Mouse (Mus musculus): ENCODE measurements around the gene Wtap. TPM values are rescaled to one million over a fixed set of nuclear protein-coding genes. Genes with fewer than 3 reads are reported as not detected.
"Not testable (repeated sequence)": the region's sequence is repeated elsewhere in the genome, so short reads cannot be mapped to it uniquely, and the experiment has no call there.

Gene Wtap
- 80.5 TPM for polyA plus RNA-seq (2021)

DNA sequence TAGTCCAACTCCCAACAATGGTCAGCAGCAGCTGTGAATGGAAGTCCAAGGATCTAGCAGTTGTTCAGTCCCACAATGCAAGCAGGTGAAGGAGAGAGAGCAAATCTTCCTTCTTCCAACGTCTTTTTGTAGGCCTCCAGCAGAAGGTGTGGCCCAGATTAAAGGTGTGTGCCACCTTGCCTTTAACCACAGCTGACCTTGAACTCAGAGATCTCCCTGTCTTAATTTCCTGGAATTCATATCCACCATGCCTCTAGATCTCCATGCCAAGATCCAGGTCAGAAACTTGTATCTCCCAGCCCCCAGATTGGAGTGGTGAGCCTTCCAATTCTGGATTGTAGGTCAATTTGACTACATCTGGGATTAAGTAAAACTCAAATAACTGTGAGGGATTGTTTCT, at the start of gene Wtap:
Gene Wtap (minus strand): TSS at position 101 of the 400 bp plus-strand sequence.
- TF ChIP-seq CTCF (IDR thresholded peaks at IDR 0.05), result no peak
- DNase-seq (ENCODE audit: low read depth, low spot score) (no peak), ATAC-seq (no peak)
- no peaks in the 10 kb centered on the region for H3K27me3 ChIP-seq
- ChIA-PET POLR2A (no interaction called here), CTCF (no interaction called here)
- in situ Hi-C loops (cut with MboI; ENCODE audit: low pct_unique_long_range_greater_than_20kb), result loop anchor here (5.0 kb wide), 1 partner anchor 117 kb away; the partner anchor contains the start of gene Mrgprh

DNA sequence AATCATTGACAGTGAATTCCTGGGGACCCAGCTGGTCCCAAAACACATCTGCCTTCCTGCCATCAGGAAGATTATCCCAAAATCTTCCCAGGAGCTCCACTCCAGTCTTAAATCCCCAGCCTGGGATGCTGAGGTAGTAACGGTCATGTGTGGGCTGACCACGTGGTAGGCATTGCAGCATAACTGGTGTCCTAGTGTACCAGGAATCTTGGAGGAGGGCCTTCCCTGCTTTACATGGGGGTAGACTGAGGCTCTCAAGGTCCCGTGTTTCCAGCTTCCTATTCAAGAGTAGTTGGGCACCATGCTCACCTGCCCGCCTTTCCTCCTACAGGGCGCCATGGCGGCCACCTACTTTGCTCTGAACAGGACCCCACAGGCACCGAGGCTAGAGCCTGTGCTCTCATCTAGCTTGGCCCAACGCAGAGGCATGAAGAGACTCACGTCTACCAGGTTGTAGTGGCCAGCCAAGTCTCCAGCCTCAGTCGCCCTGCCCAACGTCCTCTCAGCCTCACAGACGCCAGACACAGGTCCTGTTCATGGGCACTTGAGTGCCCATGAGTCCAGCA, 42.7 kb upstream of the Wtap start:
- POLR2A ChIA-PET; DNase-seq (ENCODE audit: low read depth, low spot score); CTCF ChIA-PET; ATAC-seq; in situ Hi-C loops (cut with MboI; ENCODE audit: low pct_unique_long_range_greater_than_20kb); H3K27me3 ChIP-seq: not testable (repeated sequence)

GRCm38 (mm10) chr17:13013316-13013715, 19.3 kb upstream of the Wtap start:
- ChIA-PET POLR2A (no interaction called here), CTCF (no interaction called here)
- TF ChIP-seq CTCF (IDR thresholded peaks at IDR 0.05), result no peak
- H3K27me3 ChIP-seq, result no peaks in the 10 kb centered on the region
- DNase-seq (ENCODE audit: low read depth, low spot score) (no peak), ATAC-seq (no peak)
- in situ Hi-C loops (cut with MboI; ENCODE audit: low pct_unique_long_range_greater_than_20kb), result no loop called here

DNA sequence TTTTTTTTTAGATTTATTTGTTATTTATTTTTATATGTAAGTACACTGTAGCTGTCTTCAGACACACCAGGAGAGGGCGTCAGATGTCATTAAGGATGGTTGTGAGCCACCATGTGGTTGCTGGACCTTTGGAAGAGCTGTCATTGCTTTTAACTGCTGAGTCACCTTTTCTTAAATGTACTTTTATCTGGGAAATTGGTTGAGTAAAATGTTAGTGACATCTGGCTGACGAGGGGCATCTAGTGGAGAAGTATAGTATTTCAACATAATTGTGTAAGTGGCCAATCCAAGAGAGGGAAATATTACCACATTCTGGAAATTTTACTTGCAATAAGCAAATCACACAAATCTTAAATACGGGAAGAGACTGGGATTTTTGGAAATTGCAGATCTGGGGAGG, 15.9 kb upstream of the Wtap start:
- in situ Hi-C loops (cut with MboI; ENCODE audit: low pct_unique_long_range_greater_than_20kb), result no loop called here
- ChIA-PET CTCF (interaction anchor here (1.4 kb wide), 1 partner anchor 24 kb away, joined by 3 read pairs; no protein-coding TSS in a partner anchor), POLR2A (interaction anchor here (0.6 kb wide), 1 partner anchor 49 kb away, joined by 4 read pairs; no protein-coding TSS in a partner anchor)
- no peak for DNase-seq (ENCODE audit: low read depth, low spot score)
- TF ChIP-seq CTCF (IDR thresholded peaks at IDR 0.05), result peak; percentile 77
- no peaks in the 10 kb centered on the region for H3K27me3 ChIP-seq
- ATAC-seq, result no peak

- DNase-seq (ENCODE audit: low read depth, low spot score), result no peak
- in situ Hi-C loops (cut with MboI; ENCODE audit: low pct_unique_long_range_greater_than_20kb), result no loop called here
- ChIA-PET POLR2A (interaction anchor here (0.7 to 1.0 kb wide), 2 partner anchors 18 to 928 kb away, joined by 3 to 5 read pairs; no protein-coding TSS in a partner anchor), CTCF (interaction anchor here (1.0 to 1.5 kb wide), 3 partner anchors 10 to 128 kb away, joined by 5 read pairs; no protein-coding TSS in a partner anchor)
- no peak for TF ChIP-seq CTCF (IDR thresholded peaks at IDR 0.05)
- H3K27me3 ChIP-seq, result no peaks in the 10 kb centered on the region
- ATAC-seq, result no peak
Measured at GRCm38 (mm10) chr17:13008528-13008927, 14.6 kb upstream of the Wtap start.

- in situ Hi-C loops (cut with MboI; ENCODE audit: low pct_unique_long_range_greater_than_20kb), result no loop called here
- ATAC-seq, result peak; percentile 99
- no peaks in the 10 kb centered on the region for H3K27me3 ChIP-seq
- ChIA-PET CTCF (interaction anchor here (1.3 to 1.5 kb wide), 2 partner anchors 10 to 128 kb away, joined by 5 read pairs; no protein-coding TSS in a partner anchor), POLR2A (interaction anchor here (1.0 kb wide), 1 partner anchor 17 kb away, joined by 5 read pairs; no protein-coding TSS in a partner anchor)
- no peak for TF ChIP-seq CTCF (IDR thresholded peaks at IDR 0.05)
- peak; percentile 74 for DNase-seq (ENCODE audit: low read depth, low spot score)
Measured at GRCm38 (mm10) chr17:13007730-13008425, 13.9 kb upstream of the Wtap start.

DNA sequence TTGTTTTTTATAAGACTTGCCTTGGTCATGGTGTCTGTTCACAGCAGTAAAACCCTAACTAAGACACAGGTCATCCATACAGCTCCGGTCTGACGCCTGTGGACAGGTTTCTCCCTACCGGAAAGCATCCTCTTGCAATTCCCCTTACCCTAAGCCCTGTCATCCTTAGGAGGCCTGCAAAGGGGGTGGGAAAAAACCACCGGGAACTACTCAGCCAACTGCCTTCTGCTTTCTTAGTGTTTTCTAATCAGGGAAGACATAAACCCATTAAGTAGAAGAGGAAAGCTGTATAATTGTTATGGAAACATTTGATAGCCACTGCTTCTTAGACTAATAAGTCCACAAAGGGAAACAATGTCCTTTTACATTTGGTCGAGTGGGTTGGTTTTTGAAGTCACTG, 13.0 kb upstream of the Wtap start:
- no peaks in the 10 kb centered on the region for H3K27me3 ChIP-seq
- in situ Hi-C loops (cut with MboI; ENCODE audit: low pct_unique_long_range_greater_than_20kb), result no loop called here
- ATAC-seq, result no peak
- ChIA-PET POLR2A (no interaction called here), CTCF (interaction anchor here (1.6 kb wide), 1 partner anchor 10 kb away, joined by 5 read pairs; no protein-coding TSS in a partner anchor)
- no peak for TF ChIP-seq CTCF (IDR thresholded peaks at IDR 0.05)
- no peak for DNase-seq (ENCODE audit: low read depth, low spot score)

DNA sequence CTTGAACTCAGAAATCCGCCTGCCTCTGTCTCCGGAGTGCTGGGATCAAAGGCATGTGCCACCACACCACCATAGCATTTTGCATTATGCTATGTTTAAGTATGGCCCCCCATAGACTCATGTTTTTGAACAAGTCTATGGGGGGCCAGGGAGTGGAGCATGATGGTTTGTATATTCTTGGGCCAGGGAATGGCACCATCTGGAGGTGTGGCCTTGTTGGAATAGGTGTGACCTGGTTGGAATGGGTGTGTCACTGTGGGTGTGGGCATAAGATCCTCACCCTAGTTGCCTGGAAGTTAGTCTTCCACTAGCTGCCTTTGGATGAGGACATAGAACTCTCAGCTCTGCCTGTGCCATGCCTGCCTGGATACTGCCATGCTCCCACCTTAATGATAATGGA, 12.6 kb upstream of the Wtap start, which contains the start of gene Sod2:
Gene Sod2 (plus strand): TSS at position 301 of the 400 bp plus-strand sequence.
- ATAC-seq; H3K27me3 ChIP-seq; DNase-seq (ENCODE audit: low read depth, low spot score); in situ Hi-C loops (cut with MboI; ENCODE audit: low pct_unique_long_range_greater_than_20kb); POLR2A ChIA-PET: not testable (repeated sequence)
- CTCF ChIA-PET, result interaction anchor here (1.6 kb wide), 1 partner anchor 10 kb away, joined by 5 read pairs; no protein-coding TSS in a partner anchor

DNA sequence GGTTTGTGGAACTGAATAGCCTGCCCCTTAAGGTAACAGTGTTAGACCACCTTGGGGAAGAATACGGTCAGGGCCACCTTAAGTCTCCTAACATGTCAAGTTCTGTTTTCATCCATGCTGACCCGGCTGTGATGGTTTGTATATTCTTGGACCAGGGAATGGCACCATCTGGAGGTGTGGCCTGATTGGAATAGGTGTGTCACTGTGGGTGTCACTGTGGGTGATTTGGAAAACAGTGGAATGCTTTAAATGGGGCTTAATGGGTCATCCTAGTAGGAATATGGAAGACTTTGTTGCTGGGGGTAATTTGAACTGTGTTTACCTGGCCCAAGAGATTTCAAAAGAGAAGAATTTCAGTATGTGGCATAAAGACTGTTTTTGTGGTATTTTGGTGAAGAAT, 10.5 kb upstream of the Wtap start:
- H3K27me3 ChIP-seq; CTCF ChIA-PET; in situ Hi-C loops (cut with MboI; ENCODE audit: low pct_unique_long_range_greater_than_20kb); POLR2A ChIA-PET; DNase-seq (ENCODE audit: low read depth, low spot score); ATAC-seq: not testable (repeated sequence)

- CTCF ChIA-PET, result interaction anchor here (1.2 kb wide), 1 partner anchor 120 kb away, joined by 3 read pairs; no protein-coding TSS in a partner anchor
- in situ Hi-C loops (cut with MboI; ENCODE audit: low pct_unique_long_range_greater_than_20kb); DNase-seq (ENCODE audit: low read depth, low spot score); ATAC-seq; H3K27me3 ChIP-seq; POLR2A ChIA-PET: not testable (repeated sequence)
Measured at GRCm38 (mm10) chr17:13002243-13002642, 8.3 kb upstream of the Wtap start.

GRCm38 (mm10) chr17:12999069-12999468, 5.1 kb upstream of the Wtap start:
- no peak for DNase-seq (ENCODE audit: low read depth, low spot score)
- ChIA-PET CTCF (no interaction called here), POLR2A (no interaction called here)
- in situ Hi-C loops (cut with MboI; ENCODE audit: low pct_unique_long_range_greater_than_20kb), result no loop called here
- TF ChIP-seq CTCF (IDR thresholded peaks at IDR 0.05), result no peak
- no peaks in the 10 kb centered on the region for H3K27me3 ChIP-seq
- no peak for ATAC-seq
